Mouse (Mus musculus): ENCODE measurements around the gene Mprip.
"Not testable (repeated sequence)": the region's sequence is repeated elsewhere in the genome, so short reads cannot be mapped to it uniquely, and the experiment has no call there.

Mprip gene

DNA sequence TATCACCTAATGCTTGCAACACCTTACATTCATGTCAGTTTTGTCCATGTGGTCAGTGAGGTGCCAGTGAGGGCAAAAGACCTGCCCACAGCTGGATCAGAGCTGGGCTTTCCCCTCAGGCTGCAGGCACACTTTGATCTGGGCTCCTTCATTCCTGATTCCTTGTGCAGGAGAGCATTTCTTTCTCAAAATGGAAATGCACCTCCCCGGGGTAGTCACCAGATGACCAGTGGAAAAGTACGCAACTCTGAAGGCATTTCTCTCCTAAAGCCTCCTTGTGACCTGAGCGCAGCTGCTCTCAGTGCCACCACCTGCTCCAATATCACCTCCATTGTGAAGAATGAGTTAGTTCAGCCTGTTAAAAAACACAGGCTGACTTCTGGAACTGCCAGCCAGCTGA, at the start of gene Mprip:
Gene Mprip, plus strand, starts transcription at position 301 of the 400 bp plus-strand sequence.
- no peak for DNase-seq (ENCODE audit: low read depth)

DNA sequence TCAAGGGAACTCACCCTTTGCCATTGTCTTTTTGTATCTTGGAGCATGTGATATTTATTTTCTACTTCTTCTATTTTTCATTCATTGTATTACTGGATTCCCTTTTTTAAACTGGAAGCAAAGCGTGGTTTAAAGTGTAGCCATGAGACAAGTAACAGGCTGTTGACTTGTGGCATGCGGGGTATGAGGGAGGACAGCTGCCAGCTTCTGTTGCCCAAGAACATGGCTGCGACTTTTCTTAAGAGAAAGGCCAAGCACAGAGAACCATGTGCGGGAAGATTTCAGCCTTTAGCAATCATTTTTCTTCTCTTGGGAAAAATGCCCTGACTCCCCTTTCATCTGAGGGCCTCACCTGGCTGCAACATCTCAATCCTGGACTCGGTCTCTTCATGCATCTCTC, 49.5 kb upstream of the Mprip start:
- no peak for DNase-seq (ENCODE audit: low read depth)

GRCm38 (mm10) chr11:59614120-59614519, 47.0 kb upstream of the Mprip start:
- DNase-seq (ENCODE audit: low read depth), result no peak

DNA sequence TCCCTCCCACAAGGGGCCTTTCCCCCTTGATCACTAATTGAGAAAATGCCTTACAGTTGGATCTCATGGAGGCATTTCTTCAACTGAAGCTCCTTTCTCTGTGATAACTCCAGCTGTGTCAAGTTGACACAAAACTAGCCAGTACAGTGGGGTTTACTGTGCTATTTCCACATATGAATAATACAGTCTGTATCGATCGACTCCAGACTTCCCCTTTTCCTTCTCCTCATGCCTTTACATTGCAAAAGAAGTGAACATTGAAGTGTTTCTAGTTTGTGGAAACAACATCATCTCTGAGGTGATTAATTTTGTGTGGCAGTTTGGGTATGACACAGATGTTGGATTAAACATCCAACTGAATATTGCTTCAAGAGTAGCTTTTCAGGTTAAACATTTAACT, 44.1 kb upstream of the Mprip start:
- not testable (repeated sequence) for DNase-seq (ENCODE audit: low read depth)

GRCm38 (mm10) chr11:59622214-59622613, 38.9 kb upstream of the Mprip start:
- DNase-seq (ENCODE audit: low read depth), result no peak

DNA sequence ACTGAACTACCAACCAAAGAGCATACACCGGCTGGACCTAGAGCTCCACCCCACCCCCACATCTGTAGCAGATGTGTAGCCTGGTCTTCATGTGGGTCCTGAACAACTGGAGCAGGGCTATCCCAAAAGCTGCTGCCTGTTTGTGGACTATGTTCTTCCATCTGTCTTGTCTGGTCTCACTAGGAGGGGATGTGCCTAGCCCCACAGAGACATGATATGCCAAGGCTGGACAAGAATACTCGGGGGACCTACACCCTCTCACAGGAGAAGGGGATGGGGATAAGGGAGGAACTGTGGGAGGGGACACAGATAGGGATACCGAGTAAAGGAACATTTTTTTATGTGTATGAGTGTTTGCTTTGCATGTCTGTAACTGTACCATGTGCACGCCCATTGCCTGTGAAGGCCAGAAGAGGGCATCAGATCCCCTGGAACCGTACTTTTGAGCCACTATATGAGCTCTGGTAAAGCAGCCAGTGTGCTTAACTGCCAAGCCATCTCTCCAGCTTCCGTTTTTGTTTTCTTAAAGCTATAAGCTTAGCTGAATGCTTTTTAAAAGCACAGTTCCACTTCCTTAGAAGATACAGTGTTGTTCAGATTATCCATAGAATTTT, 37.0 kb upstream of the Mprip start:
- DNase-seq (ENCODE audit: low read depth), result peak; percentile 35

DNA sequence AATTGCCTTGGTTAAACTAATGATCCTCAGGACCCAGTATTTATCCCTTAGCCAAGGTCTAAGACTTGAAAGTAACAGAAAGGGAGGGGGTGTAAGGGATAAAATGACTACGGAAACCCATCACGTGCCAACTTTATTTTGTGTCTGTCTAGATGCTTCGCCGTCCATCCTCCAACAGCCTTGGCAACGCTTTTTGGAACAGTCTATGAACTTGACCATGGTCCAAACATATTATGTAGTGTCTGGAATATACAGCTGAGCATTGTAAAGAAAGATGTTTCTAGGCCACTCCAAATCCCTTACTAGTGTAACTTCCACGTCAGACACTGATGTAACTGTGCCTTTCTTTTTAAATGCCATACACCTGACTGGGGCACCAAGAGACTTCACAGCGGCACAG, 34.9 kb upstream of the Mprip start:
- DNase-seq (ENCODE audit: low read depth), result no peak

DNA sequence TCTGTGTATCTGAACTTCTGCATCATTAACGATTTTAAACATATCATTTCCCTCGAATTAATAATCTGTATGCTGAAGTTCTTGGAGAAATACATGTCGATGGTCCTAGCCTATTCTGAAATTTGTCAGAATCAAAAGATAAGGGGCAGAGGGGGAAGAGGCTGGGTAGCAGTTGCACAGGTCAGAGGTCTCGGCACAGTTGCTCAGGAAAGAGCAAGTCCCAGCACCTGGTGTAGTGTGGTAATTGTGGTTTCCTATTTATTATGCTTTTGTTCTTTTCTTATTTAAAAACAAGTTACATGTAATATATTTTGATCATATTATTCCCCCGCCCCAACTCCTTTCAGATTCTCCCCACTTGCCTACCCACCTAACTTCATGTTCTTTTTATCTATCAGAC, 32.9 kb upstream of the Mprip start:
- DNase-seq (ENCODE audit: low read depth), result no peak

DNA sequence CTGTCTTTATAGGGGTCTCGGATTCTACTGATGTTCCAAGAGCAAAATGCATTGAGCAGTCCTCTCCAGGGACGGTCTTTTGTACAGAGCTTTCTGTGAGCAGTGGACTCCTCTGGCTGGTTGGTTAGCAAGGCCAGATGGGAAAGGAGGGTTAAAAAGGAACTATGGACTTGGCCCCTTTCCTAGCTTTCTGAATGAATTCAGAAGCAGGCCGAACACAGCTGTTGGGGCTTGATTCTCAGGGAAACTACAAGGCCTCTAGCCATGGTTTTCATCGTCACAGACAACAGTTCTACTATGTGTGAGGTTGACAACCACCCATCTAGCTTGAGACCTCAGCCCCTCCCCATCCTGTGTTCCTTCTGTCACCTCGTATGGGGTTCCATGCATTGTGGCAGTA, 31.2 kb upstream of the Mprip start:
- DNase-seq (ENCODE audit: low read depth), result no peak

- no peak for DNase-seq (ENCODE audit: low read depth)
These were observed 29.1 kb upstream of the Mprip start for GRCm38 (mm10) chr11:59631980-59632379.

- peak; percentile 45 for DNase-seq (ENCODE audit: low read depth)
These were observed 28.1 kb upstream of the Mprip start for GRCm38 (mm10) chr11:59633037-59633436.

- DNase-seq (ENCODE audit: low read depth), result no peak
These were observed 27.0 kb upstream of the Mprip start for GRCm38 (mm10) chr11:59634001-59634660.

DNA sequence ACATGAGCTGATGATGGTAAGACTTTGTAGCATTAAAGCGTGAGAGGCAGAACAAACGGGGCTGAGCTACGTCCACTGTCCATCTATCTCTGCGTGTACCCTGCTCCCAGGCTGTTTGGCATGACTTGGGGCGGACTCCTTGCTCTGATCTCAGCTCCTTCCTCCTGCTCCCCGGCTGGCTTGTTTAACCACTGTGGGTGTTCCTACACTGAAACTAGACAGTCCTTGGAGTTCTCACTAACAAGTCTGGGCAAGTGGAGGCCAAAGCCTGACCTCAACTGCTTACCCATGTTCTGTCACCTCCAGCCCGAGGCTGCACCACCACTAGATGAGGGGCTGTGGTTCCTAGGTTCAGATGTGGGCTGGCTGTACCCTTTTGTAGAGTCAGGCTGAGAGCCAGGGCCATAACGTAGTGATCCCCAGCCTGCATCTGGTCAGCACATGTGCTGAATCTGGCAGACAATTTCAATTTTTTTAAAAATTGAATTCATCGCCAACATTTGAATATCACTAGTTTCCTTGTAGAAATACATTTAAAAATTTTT, 25.8 kb upstream of the Mprip start:
- DNase-seq (ENCODE audit: low read depth), result no peak

GRCm38 (mm10) chr11:59635821-59636694, 25.0 kb upstream of the Mprip start:
- DNase-seq (ENCODE audit: low read depth), result no peak

DNA sequence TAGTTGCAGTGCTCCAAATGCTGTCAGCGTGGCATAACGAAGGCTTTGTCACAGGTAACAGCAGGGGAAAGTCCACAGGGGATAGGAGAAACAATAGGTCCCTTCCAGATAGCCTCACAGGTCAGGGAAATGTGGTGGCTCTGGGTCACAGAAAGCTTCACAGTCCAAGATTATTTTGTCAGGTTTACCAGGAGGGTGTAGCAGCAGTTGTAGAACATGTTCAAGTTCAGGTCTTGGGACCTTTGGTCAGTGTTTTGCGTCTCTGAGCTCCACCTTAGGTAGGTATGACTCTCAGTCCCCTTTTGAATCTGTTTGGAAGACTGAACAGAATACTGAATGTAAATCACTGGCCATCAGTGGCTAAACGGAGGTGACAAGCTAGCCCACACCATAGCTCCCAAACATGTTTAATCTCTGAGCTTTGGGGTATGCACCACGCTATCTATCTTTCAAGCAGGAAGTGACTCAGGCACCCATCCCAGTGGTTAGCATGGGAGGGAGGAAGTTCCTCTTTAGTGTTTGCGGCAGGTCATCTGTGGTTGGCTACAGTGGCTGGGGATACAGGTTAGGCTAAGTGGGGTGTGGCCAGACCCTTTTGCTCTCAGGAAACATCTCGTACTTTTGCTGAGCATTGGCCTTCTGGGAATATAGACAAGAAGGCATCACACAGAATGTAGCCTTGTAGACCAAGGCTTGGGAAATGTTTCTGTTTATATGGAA, 24.2 kb upstream of the Mprip start:
- DNase-seq (ENCODE audit: low read depth), result no peak

DNA sequence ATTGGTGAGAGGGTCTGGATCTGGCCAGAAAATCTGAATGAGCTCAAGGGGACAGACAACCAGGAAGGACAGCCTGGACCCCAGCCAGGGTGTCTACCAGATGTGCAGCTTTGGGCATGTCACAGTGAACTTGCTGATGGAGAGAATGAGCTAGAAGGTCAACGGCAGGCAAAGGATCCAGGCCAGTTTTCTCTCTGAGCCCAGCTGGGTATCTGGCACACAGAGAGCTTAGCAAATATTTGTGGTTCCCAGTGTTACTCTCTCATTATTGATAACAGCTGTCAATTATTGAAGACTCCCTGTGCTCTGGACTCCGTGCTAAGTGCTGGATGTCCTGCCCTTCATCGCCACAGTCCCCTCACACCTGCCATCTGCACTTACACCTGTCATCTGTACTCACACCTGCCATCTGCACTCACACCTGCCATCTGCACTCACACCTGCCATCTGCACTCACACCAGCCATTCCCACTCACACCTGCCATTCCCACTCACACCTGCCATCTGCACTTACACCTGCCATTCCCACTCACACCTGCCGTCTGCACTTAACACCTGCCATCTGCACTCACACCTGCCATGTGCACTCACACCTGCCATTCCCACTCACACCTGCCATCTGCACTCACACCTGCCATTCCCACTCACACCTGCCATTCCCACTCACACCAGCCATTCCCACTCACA, 21.0 kb upstream of the Mprip start:
- no peak for DNase-seq (ENCODE audit: low read depth)

- DNase-seq (ENCODE audit: low read depth), result no peak
These were observed 19.9 kb upstream of the Mprip start for GRCm38 (mm10) chr11:59641227-59641626.

DNA sequence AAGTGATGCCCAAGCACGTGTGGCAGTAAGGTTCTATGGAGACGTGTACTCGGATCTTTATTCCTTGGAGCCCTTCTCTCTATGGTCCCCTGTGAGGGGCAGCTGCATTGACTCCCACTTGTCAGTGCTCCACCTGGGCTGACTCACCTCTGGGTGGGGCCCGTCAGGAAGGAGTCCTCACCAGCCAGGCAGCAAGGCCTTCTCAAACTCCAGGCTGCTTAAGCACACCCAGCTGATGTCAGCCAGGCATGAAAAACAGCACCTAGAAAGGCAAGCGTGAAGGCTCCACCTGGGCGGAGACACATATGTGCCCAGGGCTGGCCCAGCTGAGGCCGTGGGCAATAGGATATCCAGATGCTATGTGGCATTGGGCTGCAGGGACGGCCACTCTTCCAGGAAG, 18.7 kb upstream of the Mprip start:
- DNase-seq (ENCODE audit: low read depth), result no peak

DNA sequence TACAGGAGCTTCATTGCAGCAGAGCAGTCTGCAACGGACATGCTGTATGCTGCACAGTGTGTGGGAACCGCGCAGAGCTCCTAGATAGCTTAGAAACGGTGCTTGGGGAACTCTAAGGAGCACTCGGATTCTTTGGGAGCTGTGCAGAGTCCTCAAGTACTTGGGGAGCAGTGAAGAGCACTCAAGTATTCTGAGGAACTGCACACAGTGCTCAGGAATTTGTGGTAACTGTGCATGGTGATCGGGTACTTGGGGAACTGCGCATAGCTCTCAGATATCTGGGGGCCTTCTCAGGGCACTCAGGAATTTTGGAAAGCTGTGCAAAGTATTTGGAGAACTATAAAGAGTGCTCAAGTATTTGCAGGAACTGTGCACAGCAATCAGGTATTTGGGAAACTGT, 16.1 kb upstream of the Mprip start:
- no peak for DNase-seq (ENCODE audit: low read depth)

DNA sequence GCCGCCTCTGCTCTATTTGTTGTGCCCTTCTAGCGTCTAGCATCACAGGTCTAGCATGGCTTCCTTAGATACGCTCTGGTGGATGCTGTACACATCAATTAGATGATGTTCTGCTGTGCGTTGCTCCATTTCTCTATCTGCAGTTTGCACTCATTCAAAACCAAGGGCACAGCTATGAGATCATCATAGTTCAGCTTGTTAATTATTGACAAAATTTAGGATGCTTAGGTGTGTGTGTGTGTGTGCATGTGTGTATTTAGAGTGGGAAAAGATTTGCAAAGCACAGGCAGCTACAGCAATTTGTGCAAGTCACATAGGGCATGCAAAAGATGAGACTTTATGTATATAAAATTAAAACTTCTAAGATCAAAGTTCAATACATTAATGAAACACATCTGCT, 12.0 kb upstream of the Mprip start:
- no peak for DNase-seq (ENCODE audit: low read depth)

DNA sequence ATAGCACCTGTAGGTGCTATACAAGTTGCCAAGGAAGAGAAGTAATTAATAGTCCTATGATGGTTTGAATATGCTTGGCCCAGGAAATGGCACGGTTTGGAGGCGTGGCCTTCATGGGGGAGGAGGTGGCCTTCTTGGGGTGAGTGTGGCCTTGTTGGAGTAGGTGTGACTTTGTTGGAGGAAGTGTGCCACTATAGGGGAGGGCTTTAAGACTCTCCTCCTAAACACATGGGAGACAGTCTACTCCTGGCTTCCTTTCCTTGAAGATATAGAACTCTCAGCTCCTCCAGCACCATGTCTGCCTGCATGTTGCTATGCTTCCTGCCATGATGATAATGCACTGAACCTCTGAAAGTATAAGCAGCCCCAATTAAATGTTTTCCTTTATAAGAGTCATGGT, 8.1 kb upstream of the Mprip start:
- DNase-seq (ENCODE audit: low read depth), result no peak

- no peak for DNase-seq (ENCODE audit: low read depth)
These were observed 7.6 kb upstream of the Mprip start for GRCm38 (mm10) chr11:59653547-59653946.

All from c-Kit-positive CD71-positive TER-119-negative erythroid progenitor cells, embryonic 14.5 days (primary cell).